Mouse (Mus musculus): ENCODE data around the gene Scarb1.

Gene Scarb1

DNA sequence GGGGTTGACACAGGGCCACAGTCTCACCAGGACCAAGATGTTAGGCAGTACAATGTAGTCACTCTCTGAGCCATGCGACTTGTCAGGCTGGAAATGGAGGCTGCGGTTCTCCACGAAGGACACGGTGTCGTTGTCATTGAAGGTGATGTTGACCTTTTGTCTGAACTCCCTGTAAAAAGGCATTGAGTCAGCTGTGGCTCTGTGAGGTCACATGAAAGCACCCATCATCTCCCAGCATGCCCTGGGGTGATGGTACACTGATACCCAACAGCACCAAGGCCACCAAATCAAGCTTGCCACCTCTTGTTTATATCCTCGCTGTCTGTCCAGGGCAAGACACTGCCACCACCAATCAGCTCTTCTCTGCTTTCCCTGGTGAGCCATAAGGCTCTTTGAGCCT is 37.8 kb downstream of the Scarb1 start:
- no peak for DNase-seq

DNA sequence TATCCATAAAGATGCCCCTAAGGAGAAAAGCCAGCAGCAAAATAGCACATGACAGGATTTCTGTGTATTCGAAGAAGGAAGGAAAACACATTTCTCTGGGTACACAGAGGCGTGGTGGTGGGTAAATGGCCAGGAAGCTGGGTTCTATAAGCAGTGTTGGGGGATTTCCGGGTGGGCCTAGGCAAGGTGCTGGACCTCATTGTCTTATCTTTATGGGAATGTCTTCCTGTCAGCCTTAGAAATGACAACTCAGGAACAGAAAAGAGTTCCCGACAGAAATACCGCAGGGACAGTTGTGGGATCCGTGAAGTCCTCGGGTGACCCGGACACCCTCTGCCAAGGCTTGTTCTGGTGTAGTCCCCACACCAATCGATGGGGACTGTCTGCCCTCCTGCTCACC is 42.7 kb downstream of the Scarb1 start:
- no peak for DNase-seq

DNA sequence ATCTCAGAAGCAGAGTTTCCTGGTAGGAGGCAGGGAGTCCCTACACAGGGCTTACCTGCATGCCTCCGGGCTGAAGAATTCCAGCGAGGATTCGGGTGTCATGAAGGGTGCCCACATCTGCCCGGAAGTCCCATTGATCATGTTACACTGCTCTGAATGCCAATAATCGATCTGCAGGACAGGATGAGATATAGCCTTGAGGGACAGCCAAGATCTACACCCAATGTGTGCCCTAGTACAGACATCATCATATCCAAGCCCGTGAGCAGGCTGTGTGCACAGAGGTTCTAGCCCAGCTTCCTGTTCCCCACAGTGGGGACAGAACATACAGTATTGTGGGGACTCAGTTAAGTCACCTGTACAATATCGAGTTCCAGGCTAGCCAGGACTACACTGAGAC is 43.7 kb downstream of the Scarb1 start:
- DNase-seq: no peak

DNA sequence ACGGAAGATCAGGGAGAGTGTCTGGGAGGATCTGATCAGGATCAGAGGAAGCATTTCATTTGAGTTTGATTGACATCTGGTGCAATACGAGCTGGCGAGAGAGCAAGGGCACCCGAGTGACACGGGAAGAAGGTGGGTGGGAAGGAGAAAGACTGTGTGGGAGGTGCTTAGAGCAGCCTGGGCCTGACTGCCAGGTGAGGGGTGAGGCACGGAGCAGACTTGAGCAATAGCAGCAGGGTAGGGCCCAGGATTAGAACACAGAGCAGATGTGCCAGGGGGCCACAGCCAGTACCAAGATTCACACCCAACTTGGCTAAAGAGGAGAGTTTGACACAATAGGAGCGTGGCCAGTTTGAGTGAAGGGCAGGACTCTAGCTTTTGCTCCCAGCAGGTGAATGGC is 47.9 kb downstream of the Scarb1 start:
- DNase-seq: no peak

DNA sequence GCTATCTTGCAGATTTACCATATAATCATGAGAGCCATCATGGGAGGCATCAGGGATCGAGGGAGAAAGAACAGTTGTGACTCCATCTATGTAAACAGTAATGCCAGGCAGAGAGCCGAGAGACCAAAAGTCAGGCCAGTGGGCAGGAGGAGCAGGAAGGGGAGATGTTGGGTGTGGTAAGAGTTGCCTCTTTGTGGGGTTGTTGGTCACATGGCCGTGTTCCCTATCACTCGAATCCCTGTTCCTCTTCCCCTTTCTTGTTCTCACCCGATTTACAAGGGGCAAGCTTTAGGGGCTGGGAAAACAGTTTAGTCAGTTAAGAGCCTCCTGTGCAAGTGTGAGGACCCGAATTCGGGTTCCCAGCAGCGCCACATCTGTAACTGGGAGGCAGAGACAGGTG is 49.0 kb downstream of the Scarb1 start:
- DNase-seq: no peak

DNA sequence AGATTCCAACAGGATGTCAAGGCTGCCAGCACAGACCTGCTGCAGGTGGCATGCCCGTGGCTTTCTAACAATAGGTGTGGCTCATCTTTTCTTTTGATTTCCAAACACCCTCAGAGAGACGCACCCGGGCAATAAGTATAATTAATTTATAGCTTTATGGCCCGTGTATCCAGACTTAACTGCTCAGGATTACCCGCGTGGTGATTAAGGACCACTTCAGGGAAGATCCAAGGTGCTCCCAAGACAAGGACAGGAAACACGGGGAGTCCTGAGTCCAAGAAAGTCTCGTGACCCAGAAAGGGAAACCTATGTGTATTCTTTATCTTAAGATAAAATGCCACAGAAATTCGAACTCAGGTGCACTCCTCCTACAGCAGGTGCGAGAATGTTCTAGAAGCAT is 49.5 kb downstream of the Scarb1 start:
- no peak for DNase-seq

DNA sequence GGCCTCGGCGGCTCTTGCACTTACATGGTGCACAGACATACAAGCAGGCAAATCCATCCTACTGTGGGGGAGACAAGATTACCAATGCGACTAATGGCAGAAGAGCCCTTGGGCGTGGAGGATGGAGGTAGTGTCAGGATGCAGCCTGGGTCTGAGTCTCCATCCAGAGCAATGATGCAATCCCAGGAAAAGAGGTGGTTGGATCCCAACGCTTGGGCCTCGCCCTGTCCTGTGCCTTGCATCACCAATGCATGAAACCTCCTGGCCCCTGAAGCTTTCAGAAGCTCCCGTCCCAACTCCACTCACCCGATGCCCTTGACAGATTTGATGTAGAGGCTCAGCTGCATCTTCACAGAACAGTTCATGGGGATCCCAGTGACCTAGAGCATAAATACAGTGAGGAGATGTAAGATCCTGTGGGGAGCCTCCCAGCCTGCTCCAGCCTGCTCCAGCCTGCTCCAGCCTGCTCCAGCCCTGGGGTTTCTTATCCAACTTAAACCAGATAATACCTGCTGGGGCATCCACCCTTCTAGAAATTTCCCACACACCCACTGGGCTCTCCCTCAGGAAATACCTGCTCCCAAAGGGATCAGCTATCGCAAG is 53.7 kb downstream of the Scarb1 start:
- no peak for DNase-seq

DNA sequence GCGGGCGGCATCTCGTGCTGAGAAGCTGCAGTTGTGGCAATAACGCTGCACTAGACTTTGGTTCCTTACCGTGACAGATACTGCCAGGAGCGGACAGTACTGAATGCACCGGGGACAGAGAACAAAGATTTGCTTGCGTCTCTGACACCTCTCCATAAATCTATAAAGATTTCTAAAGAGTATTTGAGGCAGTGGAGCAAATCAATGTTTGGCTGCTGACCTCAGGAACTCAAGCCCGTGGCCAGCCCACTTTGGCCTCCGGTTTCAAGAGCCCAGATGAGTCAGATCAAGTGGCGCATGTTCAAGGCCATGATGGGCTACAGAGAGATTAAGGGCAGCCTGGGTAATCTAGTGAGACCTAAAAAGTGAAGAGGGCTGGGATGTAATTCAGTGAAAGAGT is 54.8 kb downstream of the Scarb1 start:
- DNase-seq: no peak

DNA sequence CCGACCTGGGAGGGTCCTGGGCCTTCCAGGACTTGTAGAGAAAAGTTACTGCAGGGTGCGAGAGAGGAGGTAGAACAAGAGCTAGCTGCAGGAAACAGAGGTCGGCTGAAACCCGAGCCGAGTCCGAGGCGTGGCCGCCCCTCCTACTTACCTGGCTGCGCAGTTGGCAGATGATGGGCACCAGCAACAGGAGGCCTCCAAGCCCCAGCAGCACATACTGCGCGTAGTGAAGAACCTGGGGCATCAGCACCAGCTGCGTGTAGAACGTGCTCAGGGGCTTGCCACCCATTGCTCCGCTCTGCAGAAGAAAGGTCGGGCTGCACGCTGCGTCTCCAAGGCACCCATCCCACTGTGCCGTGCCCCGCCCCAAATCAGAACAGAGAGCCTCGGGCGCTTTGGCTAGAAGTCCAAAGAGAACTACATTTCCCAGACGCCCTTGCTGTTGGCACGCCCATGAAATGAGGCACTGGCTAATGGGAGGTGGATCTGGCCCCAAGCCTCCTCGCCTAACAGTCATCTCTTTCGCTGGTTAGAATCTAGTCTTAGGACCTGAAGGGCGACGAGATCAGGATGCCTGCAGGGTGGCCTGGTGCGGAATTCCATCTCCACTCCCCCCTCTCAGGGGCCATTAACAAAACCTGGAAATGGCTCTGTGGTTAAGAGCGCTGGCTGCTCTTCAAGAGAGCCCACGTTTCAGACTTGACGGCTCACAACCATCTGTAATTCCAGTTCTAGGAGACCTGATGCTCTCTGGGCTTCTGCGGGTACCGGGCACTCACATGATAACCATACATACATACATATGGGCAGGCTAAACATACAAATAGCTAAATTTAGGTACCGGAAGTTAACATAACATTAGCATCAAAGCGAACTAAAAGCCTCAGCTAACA is 56.9 kb downstream of the Scarb1 start:
- peak; percentile 77 to 80 for DNase-seq

DNA sequence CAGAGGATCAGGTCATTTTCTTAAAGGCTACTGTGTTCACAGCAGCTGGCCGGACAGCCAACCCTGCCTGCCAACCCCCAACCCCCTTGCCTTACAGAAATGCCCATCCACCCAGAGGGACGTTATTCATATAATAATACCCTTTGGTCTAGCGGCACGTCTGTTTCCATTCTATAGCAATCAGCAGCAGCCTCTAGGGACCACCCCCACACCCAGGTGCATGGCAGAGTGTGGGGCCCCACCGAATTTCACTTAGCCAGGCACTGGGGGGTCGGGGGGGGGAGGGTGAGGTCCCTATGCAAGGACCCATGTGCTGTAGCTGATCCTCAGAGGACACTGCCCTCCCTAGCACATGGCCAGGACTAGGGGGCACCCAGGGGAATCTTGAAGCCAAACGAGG is 61.7 kb downstream of the Scarb1 start:
- DNase-seq: no peak

DNA sequence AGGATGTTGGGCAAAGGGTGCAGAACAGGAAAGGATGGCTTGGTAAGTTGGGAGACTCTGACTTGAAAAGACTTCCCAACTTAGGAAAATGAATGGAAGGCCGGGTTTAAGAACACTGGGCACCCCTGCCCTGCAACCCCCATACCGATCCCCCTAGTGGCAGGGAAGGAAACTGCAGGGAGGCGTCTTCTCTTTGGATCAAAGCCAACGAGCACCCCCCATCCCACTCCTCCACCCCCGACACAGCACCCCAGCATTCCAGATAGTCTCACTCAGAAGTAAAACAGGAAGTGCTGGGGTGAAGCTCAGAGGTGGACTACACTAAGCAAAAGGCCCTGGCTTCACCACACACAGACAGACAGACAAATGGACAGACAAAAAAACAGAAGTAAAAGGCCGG is 62.6 kb downstream of the Scarb1 start:
- DNase-seq: peak; percentile 58 to 67

DNA sequence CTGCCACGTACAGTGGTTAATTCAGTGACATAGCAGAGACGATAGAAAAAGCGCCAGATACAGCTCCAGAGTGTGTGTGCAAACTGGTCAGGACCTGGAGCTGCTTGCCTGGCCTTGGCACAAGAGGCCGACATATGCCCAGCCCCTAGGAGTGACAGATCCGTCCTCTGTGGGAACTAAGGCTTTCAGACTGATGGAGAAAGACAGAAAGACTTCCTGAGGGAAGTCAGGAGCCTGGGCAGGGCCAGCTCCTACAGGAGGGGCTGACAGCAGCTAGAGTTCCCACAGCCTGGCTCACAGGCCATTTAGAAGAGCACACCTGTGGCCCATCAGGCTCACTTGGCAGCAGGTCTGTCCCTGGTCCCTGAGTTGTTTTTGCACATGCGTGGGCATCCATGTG is 63.6 kb downstream of the Scarb1 start:
- DNase-seq: peak; percentile 61 to 72

DNA sequence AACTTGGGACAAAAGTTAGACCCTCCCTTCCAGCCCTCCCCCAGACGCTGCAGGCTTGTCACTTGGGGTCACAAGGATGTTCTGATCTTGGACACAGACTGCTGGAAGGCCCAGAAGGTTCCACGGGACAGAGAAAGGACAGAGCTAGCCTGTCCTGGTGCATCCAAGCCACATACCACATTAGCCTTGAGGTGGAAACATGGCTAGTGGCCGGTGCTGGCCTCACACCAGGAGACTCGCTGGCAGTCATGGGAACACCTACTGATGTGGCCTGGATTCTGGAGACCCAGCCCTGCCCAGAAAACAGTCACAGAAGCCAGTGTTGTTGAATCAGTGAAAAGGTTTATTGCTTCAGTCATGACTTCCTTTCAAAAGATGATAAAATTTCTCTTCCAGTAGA is 64.1 kb downstream of the Scarb1 start:
- peak; percentile 58 to 71 for DNase-seq

DNA sequence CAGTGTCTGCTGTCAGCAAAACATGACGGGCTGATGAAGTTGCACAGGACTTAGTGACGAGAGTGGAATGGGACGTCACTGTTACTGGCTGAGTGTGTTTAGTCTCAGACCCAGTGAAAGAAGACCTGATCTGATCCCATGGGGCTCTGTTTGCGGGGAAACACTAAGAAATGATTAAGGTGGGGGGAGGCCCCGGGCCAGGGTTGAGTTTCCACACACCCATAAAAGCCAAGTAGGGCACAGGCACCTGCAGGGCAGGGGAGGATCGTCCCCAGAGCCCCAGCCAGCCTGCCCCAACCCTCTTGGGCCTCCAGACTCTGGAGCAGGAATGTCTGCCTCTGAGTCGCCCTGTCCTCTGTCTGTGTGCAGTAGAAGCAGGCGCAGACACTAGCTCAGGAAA is 65.6 kb downstream of the Scarb1 start:
- no peak for DNase-seq

DNA sequence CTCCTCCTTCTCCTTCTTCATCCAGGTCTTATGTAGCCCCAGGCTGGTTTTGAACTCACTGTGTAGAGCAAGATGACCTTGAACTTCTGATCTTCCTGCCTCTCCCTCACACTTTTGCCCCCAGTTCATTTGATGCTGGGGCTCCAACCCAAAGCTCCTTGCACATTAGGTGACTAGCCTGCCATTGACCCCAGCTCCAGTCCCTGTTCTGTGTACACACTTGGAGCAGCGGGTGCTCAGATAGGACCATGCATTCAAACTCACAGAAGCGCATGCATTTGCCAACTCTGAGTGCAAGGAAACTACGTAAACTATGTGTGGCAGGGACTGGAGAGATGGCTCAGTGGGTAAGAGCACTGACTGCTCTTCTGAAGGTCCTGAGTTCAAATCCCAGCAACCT is 66.1 kb downstream of the Scarb1 start:
- no peak for DNase-seq

DNA sequence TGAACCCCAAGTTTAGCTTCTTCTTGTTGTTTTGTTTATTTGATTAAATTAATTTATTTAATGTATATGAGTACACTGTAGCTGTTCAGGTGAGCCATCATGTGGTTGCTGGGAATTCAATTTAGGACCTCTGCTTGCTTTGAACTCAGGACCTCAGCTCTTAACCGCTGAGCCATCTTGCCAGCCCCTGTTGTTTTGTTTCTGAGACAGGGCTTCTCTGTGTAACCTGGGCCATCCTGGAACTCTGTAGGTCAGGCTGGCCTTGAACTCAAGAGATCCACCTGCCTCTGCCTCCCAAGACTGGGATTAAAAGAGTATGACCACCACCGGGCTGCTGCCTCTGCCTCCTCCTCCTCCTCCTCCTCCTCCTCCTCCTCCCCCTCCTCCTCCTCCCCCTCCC is 66.7 kb downstream of the Scarb1 start:
- no peak for DNase-seq

DNA sequence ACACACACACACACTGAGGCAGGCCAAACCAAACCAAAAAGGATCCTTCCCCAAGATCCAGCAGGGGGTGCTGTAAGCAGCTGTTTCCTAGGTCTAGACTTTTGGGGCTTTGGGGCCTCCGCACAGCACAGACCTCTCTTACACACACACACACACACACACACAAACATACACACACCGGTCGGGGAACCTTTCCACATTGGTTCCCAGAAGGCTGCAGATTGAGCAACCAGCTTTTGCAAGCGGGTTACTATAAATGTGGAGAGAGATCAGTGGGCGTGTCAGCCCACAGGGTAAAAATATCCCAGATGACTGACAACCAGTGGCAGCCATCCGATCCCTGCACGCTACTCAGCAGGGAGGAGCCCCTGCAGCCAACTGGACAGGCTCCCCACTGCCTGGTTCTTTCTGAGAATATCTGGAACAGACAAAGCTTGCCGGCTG is 67.2 kb downstream of the Scarb1 start:
- DNase-seq: peak; percentile 76 to 83

DNA sequence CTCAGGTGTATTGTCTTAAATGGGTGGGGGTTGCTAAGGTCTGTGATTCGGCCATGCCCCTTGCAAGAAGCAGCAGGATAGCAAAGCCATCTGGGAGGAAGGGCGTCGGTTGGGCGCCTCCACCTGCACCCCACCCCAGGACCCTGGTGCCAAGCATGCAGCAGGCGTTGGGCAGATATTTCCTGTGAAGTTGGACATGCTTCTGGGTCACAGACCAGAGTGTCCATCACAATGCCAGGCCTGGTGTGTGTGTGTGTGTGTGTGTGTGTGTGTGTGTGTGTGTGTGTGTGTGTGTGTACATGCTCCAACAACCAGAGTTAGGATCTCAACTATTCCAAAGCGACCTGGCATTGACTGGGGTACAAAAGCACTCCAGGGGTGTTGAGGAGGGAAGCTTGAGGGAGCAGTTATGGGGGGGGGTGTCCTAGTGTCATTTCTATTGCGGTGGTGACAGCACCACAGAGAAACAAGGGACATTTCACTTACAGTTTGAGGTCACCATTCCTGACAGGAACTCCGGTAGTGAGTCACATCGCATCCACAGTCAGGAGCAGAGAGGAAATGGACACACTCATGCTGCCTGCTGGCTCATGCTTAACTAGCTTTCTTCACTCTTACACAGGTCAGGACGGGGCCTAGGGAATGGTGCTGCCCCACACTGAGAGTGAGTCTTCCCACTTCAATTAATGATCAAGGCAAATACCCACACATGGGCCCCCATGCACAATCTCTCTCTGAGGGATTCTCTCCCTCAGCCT is 68.5 kb downstream of the Scarb1 start:
- no peak for DNase-seq

DNA sequence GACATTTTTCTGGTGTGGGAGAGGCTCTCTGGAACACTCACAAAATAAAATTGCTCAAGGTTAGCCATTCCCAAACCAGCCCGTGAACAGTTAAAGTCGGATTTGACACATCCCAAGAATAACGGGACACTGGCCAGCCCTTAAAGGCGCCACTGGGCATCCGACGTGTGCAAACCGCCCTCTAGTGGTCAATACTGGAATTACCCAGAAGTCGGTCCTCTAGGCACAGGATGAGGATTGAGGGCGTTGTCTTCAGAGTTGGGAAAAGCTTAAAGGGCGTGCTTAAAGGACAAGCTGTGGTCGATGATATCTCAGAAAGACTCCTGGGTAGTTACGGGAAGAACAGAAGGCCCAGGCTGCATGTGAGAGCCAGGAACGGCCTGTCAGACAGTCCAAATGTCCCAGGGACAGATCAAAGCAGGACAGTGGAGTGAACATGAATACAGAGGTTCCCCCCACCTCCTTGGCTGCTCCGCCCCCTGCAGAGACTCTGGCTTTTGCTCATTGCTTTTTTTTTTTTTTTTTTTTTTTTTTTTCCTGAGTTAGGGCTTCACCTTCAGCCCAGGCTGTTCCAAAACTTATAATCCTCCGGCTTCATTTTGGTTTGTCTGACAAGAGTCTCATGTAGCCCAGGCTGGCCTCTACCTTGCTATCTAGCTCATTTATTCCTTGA is 69.2 kb downstream of the Scarb1 start:
- DNase-seq: peak; percentile 94 to 98

DNA sequence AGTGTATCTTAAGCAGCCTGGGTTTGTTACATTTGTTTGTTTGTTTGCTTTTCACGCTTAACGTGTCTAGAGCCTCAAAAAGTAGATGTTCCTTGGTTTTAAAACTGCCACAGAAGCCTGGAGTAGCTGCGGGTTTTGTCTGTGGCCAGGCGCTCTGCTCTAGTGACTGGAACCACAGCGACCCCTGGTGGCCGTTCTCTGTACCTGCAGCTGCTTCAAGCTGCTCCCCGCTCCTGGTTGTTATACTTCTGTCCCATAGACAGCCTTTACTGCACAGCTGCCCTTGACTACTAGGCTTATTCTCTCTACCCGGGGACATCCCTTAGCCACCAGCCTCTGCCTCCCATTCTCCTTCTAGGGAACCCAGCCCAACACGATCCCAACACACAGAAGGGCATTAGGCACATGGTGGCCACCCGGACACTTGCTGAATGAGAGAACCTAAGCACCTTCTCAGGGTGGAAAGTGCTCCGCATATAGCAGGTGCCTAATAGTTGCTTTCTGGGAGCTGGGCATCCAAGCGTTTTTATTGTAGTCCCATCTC is 70.2 kb downstream of the Scarb1 start:
- peak; percentile 86 to 87 for DNase-seq

DNA sequence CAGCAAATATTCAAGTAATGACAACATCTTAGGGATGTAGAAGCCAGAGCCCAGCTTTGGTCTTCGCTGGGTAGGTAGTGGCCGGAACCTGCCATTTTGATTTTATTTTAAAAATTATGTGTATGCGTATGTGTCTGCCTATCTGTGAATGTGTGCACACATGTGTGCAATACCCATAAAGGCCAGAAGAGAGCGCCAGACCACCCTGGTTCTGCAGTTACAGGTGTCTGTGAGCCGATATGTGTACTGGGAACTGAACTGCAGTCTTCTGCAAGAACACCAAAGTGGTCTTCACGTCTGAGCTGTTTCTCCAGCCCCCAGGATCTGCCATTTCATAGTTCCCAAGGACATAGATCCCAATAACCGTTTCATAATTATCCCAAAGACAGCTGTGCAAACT is 71.1 kb downstream of the Scarb1 start:
- DNase-seq: no peak

DNA sequence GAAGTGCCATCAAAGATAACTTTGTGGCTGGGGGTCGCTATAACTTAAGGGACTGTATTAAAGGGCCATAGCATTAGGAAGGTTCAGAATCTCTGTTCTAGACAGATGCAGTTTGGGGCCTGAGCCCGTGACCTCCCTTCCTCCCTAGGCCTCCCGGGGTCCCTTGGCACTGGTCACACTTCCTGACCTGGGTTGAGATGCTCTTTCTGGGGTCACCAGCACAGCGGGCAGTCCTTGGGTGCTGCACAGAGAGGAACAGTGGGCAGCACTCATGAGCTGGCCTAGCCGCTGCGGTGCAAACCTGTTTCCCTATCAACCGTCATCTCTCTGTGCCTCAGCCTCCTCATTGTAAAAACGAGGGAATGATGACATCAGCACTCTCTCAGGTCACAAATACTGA is 71.5 kb downstream of the Scarb1 start:
- DNase-seq: no peak

Measured in cerebellum, postnatal 10 days (tissue).